Mouse (Mus musculus) kidney, postnatal 0 days (tissue): ENCODE results near the gene Rora. TPM values are rescaled to one million over a fixed set of nuclear protein-coding genes. Genes with fewer than 3 reads are reported as not detected.
A peak's percentile ranks its signal among the peaks of the same experiment; 100 is the strongest.

Experiments
- ATAC-seq: fragments of 200-750 bp; cut with Nextera tagmentation; replicated peaks from 2 replicates; pipeline ENCODE4 v1.8.0; 2017; ENCODE audit warnings: low read depth, moderate number of reproducible peaks, moderate TSS enrichment, moderate library complexity; ENCODE audit not compliant: low FRiP score
- DNase-seq: peaks from one replicate; pipeline ENCODE4 v3.0.0-alpha.2; 2016; ENCODE audit warnings: low spot score
- H3K27ac ChIP-seq: fragments of 300-500 bp; sonication (generic); 2 replicates; pipeline ENCODE4 v1.5.1; 2014; ENCODE audit warnings: mild to moderate bottlenecking
- H3K27me3 ChIP-seq: fragments of 300-500 bp; sonication (generic); 2 replicates; pipeline ENCODE4 v1.6.1; 2014; ENCODE audit warnings: low read length, mixed read lengths; ENCODE audit not compliant: insufficient read depth
- H3K36me3 ChIP-seq: fragments of 300-500 bp; sonication (generic); 2 replicates; pipeline ENCODE4 v1.6.1; 2014; ENCODE audit warnings: low read length, mixed read lengths; ENCODE audit not compliant: insufficient read depth
- H3K4me1 ChIP-seq: fragments of 300-500 bp; sonication (generic); replicated peaks from 2 replicates; pipeline ENCODE4 v1.6.1; 2014; ENCODE audit warnings: antibody characterized with exemption, low read length, mixed read lengths; ENCODE audit not compliant: insufficient read depth
- H3K4me2 ChIP-seq: fragments of 300-500 bp; sonication (generic); 2 replicates; pipeline ENCODE4 v1.6.1; 2014; ENCODE audit warnings: mild to moderate bottlenecking, low read length, moderate library complexity, mixed read lengths
- H3K4me3 ChIP-seq: fragments of 300-500 bp; sonication (generic); replicated peaks from 2 replicates; pipeline ENCODE4 v1.5.1; 2014; ENCODE audit warnings: low read depth, low read length
- H3K9ac ChIP-seq: fragments of 300-500 bp; sonication (generic); 2 replicates; pipeline ENCODE4 v1.6.1; 2014; ENCODE audit warnings: low read depth, low read length
- H3K9me3 ChIP-seq: fragments of 300-500 bp; sonication (generic); replicated peaks from 2 replicates; pipeline ENCODE4 v1.6.1; 2016; ENCODE audit warnings: low read length, inconsistent platforms, mixed read lengths
- CTCF ChIP-seq: IDR thresholded peaks from 2 replicates; pipeline ENCODE4 v1.5.1; 2016; ENCODE audit warnings: antibody characterized with exemption, low read depth, mild to moderate bottlenecking, moderate library complexity
- WGBS: fragments of 180-500 bp; shearing (Covaris S2); extraction: QIAGEN DNeasy Blood & Tissue Kit; methylation state at CpG from one replicate; pipeline ENCODE4 v1.1.7; 2014; 5-methylcytosine and 5-hydroxymethylcytosine counted together
- polyA plus RNA-seq: library from polyadenylated mRNA; unstranded; fragments of >200 nt; fragmentation: Nextera tagmentation; extraction: Ambion mirVana; gene quantifications from 2 replicates; pipeline ENCODE4 v1.2.1, GENCODE M21; 2015

The Rora gene
- polyA plus RNA-seq, 1 experiment from 2014 or later, result 9.8 TPM

DNA sequence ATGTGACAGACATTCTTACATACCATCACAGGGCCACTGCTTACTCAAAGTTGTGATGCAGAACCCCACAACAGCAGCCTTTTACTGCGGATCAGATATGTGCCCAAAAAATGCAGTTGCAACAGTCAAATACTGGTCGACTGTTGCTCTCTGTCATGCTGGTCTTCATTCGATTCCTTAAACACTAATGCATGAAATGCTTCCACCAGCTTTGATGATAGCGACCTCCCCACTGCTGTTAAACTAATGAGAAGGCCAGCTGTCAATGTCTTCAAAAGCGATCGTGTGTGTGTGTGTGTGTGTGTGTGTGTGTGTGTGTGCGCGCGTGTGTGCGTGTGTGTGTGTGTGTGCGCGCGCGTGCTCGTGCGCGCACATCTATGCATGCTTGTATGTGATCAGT is 730.9 kb downstream of the Rora start:
- Histone ChIP-seq H3K9ac (no peak overlapping the region), H3K27ac (no peak overlapping the region), H3K9me3 (no peaks in the 10 kb centered on the region), H3K4me3 (no peak overlapping the region), H3K36me3 (no peaks in the 10 kb centered on the region), H3K27me3 (no peaks in the 10 kb centered on the region), H3K4me1 (no peaks in the 10 kb centered on the region), H3K4me2 (no peak overlapping the region)
- TF ChIP-seq CTCF, result no peak
- ATAC-seq (no peak), DNase-seq (no peak)
- WGBS, result 91% methylated on average over 17 of the region's 17 CpGs

DNA sequence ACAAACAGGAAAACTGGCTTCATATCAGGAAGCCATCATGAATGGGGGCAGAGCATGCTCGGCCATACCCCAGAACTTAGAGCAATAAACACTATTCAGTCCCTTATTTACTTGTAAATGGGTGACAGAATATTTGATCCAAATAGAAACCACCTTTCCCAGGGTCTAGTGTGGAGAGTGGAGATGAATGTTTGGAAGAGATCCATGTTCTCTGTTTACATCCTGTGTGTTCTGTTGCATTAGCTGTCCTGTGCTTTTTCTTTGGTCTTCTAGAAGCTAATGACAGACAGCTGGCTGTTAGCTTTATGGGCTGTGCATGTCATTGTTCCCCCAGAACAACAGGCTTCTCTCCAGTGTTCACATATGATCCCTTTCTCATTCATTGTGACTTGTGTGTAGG is 731.3 kb downstream of the Rora start:
- Histone ChIP-seq H3K9ac (no peak overlapping the region), H3K27me3 (no peaks in the 10 kb centered on the region), H3K4me2 (no peak overlapping the region), H3K36me3 (no peaks in the 10 kb centered on the region), H3K4me1 (no peaks in the 10 kb centered on the region), H3K27ac (no peak overlapping the region), H3K4me3 (no peak overlapping the region), H3K9me3 (no peaks in the 10 kb centered on the region)
- DNase-seq, result no peak
- no peak for TF ChIP-seq CTCF
- no peak for ATAC-seq
- 36% methylated on average over 1 of the region's 1 CpGs for WGBS

- Histone ChIP-seq H3K9me3 (no peaks in the 10 kb centered on the region), H3K4me2 (no peak overlapping the region), H3K9ac (no peak overlapping the region), H3K27ac (no peak overlapping the region), H3K4me1 (no peaks in the 10 kb centered on the region), H3K36me3 (no peaks in the 10 kb centered on the region), H3K27me3 (no peaks in the 10 kb centered on the region), H3K4me3 (no peak overlapping the region)
- TF ChIP-seq CTCF, result no peak
- WGBS, result 82% methylated on average over 4 of the region's 4 CpGs
- DNase-seq, result no peak
- ATAC-seq, result no peak
These were observed 733.7 kb downstream of the Rora start for GRCm38 (mm10) chr9:69387296-69387695.

GRCm38 (mm10) chr9:69390631-69391030 is 737.0 kb downstream of the Rora start:
- DNase-seq, result no peak
- no peak for TF ChIP-seq CTCF

GRCm38 (mm10) chr9:69394234-69394633 is 740.6 kb downstream of the Rora start:
- Histone ChIP-seq H3K9ac (no peak overlapping the region), H3K27me3 (no peaks in the 10 kb centered on the region), H3K4me3 (no peak overlapping the region), H3K4me1 (no peaks in the 10 kb centered on the region), H3K27ac (no peak overlapping the region), H3K4me2 (no peak overlapping the region), H3K36me3 (no peaks in the 10 kb centered on the region), H3K9me3 (no peaks in the 10 kb centered on the region)
- DNase-seq (no peak), ATAC-seq (no peak)
- 94% methylated on average over 5 of the region's 5 CpGs for WGBS
- TF ChIP-seq CTCF, result no peak

More at GRCm38 (mm10) chr9:69390631-69391030, 737.0 kb downstream of the Rora start:
- Histone ChIP-seq H3K9ac (no peak overlapping the region), H3K4me2 (no peak overlapping the region), H3K4me1 (no peaks in the 10 kb centered on the region), H3K4me3 (no peak overlapping the region), H3K36me3 (no peaks in the 10 kb centered on the region), H3K9me3 (no peaks in the 10 kb centered on the region), H3K27ac (no peak overlapping the region), H3K27me3 (no peaks in the 10 kb centered on the region)
- no peak for ATAC-seq
- WGBS, result 80% methylated on average over 4 of the region's 4 CpGs

DNA sequence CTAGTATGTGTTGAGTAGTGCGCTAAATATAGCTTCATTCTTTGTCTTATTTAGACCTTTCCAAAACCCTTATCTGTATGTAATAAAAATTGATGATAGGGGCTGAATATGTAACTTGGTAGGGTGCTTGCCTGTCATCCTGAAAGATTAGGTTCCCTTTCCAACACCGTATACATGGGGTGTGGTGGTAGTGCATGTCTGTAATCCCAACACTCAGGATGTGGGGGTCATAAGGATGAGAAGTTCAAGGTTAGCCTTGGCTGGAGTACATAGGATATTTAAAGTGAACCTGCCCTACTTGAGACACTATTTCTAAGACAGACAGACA is 743.8 kb downstream of the Rora start:
- Histone ChIP-seq H3K9me3 (no peaks in the 10 kb centered on the region), H3K4me3 (peak overlapping the region; percentile 72), H3K4me1 (no peaks in the 10 kb centered on the region), H3K27ac (peak overlapping the region; percentile 94; the same call in 1 of the 2 replicates), H3K9ac (peak overlapping the region; percentile 91; the same call in 1 of the 2 replicates), H3K36me3 (no peaks in the 10 kb centered on the region), H3K4me2 (peak overlapping the region; percentile 88), H3K27me3 (no peaks in the 10 kb centered on the region)
- WGBS, result 70% methylated on average over 2 of the region's 2 CpGs
- peak; percentile 45; the same call in 1 of the 2 replicates for ATAC-seq
- no peak for DNase-seq
- no peak for TF ChIP-seq CTCF

DNA sequence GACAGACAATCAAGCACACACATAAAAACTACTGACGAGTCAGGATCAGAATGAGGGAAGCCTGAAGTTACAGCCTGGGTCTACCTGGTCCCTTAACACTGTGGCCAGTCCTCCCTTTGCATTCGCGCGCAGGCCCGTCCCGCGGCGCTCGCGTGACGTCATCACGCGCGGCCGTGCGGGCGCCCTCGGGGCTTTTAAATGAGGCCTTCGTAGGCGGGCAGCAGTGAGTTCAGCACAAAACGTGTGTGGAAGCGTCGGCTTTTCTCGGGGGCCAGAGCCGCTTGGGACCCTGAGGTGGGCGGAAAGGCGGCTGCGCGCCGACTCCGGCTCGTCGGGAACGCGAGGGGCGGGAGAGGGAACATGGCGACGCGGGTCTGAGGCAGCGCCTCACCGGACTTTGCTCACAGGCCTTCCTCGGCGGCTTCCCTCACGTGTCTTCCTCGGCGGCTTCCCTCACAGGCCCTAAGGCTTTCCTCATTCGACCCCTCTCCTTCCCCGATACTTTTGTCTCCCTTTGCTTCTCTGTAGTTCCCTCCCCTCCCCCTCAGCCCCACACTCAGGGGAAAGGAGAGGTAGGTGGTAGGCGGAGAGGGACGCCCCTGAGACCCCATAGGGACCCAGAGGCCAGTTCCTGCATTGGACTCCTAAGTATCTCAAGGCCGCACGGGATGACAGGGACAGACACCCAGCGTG is 744.3 kb downstream of the Rora start, which contains the start of gene Ice2:
Gene Ice2 (plus strand): TSS at position 147 of the 693 bp plus-strand sequence.
- no peaks in the 10 kb centered on the region for H3K27me3 ChIP-seq
- peak within 1 kb of the TSS; percentile 72 for H3K4me3 ChIP-seq
- no peaks in the 10 kb centered on the region for H3K4me1 ChIP-seq
- DNase-seq (peak; percentile 81), ATAC-seq (peak; percentile 89)
- H3K4me2 ChIP-seq, result peak within 1 kb of the TSS; percentile 88
- TF ChIP-seq CTCF, result no peak
- H3K9ac ChIP-seq, result peak within 1 kb of the TSS; percentile 91
- under 1% methylated on average over 53 of the region's 53 CpGs for WGBS
- H3K9me3 ChIP-seq, result no peaks in the 10 kb centered on the region
- peak within 1 kb of the TSS; percentile 94 for H3K27ac ChIP-seq
- no peaks in the 10 kb centered on the region for H3K36me3 ChIP-seq
